Mouse (Mus musculus) CD4-positive helper T cell, adult 2 months (primary cell): Measurements from ENCODE around the gene Plppr2.

Experiments
- DNase-seq: peaks from one replicate; pipeline ENCODE4 v3.0.0-alpha.2; 2012; ENCODE audit warnings: low read depth, missing footprints, low spot score

Gene Plppr2

DNA sequence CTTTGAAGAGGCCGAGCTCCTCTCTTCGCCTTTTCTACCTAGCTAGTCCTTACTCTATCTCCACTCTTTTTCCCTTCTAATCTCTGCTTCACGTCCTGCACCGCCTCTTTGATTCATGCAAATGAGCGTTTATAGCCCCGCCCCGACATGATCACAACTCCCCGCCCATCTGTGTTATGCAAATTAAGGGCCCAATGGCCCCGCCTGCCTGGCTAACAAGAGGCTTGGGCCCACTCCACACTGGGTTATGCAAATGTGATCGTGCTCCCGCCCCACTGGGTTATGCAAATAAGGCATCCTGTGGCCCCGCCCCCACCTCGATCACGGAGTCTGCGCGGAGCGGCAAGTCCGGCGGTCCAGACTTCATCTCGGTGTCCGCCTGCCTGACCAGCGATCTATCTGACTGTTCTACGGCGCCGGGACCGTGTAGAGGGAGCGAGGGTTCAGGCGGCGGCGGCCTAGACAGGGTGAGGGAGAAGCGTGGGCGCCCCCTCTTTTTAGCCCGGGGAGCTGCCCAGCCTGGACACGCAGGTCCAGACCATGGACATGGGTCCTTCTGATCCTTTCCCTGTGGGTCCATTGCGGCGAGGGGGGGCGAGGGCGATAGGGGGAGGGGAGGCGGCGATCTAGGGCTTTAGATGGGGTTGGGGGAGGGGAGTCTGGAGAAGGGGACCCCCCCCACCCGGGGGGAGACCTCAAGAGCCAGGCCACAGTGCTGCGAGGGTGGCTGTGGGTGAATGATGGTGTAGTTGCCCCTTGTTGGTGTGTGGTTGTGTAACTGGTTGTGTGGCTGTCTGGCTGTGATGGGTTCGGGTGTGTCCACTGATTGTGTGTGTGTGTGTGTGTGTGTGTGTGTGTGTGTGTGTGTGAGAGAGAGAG, at the start of gene Plppr2:
Plppr2 (plus strand) TSS at position 342 of the 879 bp plus-strand sequence.
- peak; percentile 89 for DNase-seq

DNA sequence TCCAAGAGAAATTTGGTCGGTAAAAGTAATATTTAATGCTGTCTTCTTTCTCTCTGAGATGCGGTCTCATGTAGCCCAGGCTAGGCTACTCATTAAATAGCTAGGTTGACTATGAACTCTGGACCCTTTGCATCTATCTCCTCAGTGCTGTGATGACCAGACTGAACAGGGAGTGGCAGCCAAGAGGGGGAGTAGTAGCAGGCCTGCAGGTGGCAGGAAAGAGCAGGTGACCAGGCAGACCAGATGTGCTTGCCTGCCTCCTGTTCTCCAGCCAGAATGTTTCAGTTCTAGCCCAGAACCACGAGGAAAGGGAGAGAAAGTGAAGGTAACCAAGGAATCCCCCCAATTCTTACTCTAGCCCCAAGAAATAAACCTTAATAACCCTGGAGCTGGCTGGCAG, 47.6 kb upstream of the Plppr2 start:
- DNase-seq = peak; percentile 10

DNA sequence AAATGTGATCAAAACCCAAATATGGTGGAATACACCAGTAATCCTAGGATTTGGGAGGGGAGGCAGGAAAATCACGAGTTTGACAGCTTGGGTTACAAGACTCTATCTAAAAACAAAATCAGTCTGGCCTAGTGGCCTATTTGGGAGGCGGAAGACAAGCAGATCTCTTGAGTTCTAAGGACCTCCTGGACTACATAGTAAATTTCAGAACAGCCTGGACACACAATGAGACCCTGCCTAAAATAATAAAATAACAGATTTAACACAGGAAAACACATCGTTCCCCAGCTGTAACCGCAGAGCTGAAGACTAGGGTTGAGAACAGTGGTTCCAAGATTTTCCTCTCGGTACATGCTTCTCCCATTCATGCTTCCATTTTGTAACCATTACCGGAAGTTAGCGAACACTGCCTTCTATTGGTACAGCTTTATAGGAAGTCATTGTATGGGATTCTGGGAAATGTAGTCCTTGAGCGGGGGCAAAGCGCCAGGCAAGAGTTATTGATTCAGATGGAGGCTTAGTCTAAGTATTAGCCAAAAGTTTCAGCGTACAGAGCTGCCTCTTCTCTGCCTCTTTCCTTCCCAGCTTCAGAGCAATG, 35.5 kb upstream of the Plppr2 start:
- DNase-seq = peak; percentile 78

DNA sequence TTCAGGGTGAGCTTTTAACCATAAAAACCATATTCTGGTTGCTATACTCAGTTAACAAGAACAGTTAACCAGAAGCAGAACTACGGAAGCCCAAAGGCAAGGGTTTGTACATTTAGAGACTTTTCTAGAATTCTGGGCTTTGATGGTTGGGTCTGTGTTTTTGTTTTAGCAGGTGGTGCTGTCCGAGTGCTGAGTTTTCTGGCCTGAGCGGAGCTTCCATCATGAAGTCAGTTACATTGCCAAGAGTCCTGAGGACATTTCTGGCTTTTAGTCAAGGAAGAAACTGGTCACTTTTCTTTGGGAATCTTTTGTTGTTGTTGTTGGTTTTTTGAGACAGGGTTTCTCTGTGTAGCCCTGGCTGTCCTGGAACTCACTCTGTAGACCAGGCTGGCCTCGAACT, 32.8 kb upstream of the Plppr2 start:
- DNase-seq = no peak

DNA sequence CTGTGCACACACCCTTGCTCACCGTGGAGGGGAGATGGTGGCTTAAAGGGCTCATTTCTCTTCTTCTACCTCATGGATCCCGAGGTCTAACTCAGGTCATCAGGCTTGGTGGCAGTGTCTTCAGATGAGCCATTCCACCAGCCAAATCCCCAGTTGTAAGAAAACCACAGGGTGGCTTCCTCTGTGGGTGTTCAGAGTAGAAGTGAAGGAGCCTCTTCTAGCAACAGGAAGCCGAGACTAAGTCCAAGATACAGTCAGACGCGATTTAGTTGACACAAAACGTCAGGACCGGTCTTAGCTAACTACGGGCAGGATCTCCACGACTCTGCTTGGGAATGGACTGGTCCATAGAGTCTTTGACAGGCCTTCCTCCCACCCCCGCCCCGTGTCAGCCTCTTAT, 28.6 kb upstream of the Plppr2 start:
- DNase-seq = peak; percentile 30

DNA sequence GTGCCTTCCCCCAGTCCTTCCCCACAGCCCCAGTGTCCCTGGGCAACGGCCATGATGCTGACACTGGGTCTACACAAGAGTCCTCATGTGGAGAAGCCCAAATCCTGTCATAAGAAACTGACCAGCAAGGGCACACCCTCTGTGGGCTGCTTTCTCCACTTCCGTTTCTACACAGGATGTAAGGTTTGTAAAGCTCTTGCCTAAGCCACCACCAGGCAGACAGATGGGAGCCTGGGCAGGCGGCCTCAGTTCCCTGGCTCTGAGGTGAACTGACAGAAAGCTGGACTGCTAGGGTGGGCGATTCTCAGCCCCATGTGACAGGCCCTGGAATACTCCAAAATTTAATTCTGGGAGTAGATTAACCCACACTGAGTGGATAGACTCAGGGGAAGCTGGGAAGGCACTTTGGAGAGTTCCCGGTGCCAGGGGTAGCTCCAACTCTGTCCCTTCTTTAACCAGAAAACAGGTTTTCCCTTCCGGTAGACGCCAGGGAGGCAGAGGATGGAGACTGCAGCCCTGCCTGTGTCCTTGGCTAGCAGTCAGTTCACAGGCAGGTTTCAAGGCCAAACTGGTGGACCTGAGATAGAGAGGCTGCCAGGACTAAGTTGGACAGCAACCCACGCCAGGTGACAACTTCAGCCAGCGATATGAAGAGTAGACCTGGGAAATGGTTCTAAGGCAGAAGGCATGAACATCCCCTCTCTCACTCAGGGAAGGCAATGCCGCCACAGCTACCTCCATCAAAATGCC, 27.2 kb upstream of the Plppr2 start:
- peak; percentile 26 for DNase-seq

DNA sequence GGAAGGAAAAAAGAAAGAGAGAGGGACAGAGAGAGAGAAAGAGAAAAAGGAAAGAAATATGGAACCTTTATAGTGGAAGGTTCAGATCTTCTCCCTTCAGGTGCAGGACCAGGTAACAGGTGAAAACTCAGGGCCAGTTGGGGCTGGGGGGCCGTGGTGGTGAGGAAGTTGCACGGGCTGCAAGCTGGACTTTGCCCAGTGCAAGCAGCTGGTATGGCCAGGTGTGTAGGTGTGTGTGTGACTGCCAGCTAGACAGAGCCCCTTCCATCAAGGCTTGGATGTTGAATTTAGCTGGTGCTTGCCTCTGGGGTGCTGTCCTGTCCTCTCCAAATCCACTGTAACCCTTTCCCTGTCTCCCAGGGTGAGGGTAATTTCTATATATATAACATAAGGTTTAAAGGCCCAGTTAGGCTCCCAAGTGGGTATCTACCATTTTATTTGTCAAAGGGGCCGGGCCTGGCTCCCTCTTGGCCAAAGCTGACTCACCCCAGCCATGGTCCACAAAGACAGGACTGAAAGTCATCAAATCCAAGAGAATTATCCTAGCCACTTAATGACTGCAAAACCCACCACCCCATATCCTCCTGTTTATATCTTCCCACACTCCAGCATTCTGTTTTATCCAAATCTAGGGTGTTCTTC, 19.9 kb upstream of the Plppr2 start:
- no peak for DNase-seq

DNA sequence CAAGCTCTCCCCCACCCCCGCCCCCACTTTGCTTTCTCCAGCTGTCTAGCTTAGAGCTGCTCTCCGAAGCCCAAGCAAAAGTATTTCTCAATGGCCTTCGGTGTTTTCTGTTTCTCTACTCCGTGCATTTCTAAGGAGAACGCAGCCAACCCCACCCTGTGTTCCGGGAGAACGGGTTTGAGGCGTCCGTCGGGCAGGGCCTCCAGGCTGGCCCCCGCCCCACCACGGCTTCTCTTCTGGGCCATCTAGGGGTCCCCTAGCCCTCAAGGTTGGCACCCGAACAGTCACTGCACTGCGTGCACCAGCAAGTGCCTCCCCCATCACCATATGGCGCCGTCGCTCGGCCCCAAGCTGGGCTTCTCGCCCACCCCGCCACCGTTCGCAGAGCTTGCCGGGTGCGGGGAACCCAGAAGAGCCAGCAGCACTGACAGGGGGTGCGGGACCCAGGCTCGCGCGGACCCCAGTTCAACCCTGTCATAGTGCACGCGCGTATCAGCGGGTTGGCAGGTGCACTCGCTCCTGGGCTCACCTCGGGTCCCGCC, 19.3 kb upstream of the Plppr2 start:
- no peak for DNase-seq

DNA sequence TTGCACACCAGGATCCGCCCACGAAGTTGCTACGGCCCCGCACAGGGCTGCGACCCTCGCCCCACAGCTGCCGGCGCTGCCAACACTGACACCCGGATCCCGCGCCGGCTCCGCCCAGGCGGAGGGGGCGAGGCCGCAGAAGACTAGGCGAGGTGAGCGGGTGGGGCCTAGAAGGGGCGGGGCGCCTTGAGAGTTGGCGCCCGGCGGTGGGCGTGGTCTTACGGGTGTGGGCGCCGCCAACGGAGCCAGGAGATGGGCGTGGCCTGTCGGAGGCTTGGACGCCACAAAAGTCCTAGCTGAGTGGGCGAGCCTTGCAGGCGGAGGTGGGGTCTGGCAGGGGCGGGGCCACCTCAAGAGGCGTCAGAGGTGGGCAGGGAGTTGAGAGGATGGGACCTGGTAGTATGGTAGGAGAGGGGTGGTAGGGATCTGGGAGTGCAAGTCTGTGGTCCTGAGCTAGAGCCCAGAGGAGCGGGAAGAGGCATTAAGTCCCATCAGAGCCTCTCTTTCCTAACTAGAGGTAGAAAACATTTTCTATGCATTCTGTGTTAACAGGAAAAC, 18.7 kb upstream of the Plppr2 start, which contains the start of gene Rab3d:
Rab3d (minus strand) TSS at position 158 of the 558 bp plus-strand sequence.
- DNase-seq = peak; percentile 95

DNA sequence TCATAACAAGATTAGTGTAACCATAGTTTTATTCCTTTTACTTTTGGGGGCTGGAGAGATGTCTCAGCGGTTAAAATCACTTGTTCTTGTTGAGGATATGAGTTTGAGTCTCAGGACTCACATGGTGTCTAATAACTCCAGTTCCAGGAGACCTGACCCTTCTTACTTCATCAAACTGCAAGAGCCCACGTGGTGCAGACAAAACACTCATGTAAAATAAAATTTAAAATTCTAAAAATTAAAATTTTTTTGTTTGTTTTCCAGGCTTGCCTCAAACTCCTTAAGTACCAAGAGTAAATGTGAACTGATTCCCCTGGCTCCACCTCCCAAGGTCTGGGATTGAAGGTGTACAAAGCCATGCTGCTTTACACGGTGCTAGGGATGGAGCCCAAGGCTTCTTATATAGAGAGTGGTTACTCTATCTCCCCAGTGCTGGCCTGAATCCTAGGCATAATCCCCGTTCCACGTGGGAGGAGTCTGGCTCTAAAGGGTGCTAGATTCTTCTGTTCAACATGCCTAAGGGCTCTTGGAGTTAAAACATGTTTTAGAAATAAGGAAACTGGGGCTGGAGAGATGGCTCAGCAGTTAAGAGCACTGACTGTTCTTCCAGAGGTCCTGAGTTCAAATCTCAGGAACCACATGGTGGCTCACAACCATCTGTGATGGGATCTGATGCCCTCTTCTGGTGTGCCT, 18.0 kb upstream of the Plppr2 start:
- DNase-seq = no peak

DNA sequence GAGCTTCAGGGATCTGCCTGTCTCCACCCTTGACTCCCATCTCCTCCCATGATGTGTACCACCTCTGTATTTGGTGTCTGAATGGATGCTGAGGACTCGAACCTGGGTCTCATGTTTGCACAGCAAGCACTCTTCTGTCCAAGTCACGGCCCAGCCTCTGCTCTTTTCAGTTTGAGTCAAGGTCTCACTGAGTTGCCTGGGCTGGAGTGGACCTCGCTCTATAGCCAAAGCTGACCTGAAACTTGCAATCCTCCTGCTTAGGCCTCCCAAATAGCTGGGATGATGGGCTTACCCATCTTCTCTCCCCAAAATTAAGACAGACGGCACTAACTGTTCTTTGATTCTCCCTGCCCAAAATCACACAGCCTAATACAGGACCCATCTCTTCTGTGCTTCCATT, 13.8 kb upstream of the Plppr2 start:
- DNase-seq = no peak

DNA sequence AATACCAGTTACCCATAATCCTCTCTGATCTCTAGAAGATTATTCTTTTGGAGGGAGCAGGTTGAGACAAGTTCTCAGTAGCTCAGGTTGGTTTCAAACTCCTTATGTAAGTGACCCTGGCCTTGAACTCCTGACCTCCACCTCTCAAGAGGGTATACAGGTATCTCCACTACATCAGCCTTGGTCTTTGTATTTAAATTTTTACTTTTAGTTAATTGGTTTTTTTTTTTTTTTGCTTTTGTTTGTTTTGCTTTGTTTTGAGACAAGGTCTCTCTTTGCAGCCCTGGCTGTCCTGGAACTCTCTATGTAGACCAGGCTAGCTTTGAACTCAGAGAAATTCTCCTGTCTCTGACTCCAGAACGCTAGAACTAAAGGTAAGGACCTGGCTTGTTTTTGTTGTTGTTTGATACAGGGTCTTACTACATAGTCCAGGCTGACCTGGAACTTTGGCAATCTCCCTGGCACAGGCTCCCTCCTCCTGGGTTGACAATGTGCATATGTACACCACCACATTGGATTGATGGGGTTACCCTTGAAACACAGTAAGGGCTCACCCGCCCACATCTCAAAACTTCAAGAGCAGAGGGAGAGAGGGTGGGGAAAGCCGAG, 13.2 kb upstream of the Plppr2 start:
- DNase-seq = no peak

DNA sequence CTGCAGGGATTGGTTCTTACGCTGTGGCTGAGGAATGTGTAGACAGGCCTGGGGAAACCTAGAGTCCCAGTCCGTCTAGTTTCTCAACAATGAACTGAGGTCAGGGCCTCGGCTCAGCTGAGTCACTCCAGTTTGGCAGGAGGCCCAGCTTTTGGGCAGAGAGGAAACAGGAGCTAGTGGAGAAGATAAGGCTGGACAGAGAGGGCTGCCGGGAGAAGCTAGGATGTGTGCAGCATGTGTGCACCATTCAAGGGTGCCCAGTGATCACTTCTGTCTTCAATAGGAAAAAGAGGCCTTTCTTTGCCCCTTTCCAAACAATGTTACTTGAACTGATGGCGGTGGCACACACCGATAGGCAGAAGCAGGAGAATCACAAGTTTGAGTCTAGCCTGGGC, 12.7 kb upstream of the Plppr2 start:
- no peak for DNase-seq

DNA sequence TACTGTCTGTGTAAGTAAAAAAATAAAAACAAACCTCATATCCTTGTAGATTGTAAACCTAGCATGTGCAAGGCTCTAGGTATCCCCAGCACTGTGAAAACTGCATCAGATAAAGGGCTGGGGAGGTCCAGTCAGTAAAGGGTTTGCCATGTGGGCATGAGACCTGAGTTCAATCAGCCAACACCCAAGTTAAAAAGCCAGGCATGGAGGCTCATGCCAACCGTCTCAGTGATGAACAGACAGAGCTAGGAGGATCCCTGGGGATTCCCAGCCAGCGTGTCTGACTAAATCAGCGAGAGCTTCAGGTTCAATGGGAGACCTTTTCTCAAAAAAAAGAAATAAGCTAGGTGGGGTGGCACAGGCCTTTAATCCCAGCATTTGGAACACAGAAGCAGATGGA, 11.8 kb upstream of the Plppr2 start:
- DNase-seq = no peak

DNA sequence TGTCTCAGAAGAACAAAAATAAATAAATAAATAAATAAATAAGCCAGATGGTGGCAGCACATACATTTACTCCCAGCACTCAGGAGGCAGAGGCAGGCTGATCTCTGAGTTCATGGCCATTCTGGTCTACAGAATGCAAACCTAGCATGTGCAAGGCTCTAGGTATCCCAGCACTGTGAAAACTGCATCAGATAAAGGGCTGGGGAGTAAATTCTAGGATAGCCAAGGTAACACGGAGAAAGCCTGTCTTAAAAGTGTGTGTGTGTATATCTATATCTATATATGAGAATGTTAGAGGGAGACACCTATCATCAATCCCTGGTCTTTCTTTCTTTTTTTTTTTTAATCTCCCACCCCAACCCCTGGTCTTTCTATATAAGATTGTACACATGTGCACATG, 11.3 kb upstream of the Plppr2 start:
- DNase-seq = no peak

DNA sequence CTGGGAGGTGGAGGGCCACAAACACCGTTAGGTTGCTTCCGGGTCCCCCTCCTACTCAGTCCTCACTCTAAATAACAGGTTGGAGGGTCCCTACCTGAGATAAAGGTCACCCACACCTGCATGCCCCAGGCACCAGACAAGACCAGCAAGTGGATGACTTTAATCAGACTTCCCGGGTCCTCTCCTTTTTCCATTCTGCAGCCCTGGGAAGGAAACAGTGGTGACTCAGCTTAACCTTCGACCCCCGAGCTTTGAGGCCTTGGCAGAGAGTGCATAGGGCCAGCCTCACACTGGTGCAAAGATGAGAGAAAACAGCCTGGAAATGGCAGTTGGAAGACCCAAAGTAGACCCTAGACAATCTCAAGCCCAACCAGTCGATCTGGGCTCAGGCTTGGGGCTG, 10.7 kb upstream of the Plppr2 start:
- no peak for DNase-seq

DNA sequence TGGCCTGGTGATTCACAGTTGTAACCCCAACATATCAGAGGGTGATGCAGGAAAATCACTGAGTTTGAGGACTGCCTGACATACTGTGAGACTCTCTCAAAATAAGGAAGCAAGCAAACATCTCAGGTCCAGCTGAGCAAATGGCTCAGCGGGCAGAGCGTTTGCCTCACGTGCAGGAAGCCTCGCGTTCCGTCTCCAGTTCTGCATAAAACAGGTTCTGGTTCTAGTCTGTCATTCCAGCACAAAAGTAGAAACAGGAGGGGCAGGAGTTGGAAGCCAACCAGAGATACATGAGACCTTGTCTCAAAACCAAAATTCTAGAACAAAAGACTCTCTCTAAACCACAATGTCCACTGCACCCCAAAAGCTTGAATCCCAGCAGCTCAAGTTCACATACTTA, 10.0 kb upstream of the Plppr2 start:
- DNase-seq = no peak

DNA sequence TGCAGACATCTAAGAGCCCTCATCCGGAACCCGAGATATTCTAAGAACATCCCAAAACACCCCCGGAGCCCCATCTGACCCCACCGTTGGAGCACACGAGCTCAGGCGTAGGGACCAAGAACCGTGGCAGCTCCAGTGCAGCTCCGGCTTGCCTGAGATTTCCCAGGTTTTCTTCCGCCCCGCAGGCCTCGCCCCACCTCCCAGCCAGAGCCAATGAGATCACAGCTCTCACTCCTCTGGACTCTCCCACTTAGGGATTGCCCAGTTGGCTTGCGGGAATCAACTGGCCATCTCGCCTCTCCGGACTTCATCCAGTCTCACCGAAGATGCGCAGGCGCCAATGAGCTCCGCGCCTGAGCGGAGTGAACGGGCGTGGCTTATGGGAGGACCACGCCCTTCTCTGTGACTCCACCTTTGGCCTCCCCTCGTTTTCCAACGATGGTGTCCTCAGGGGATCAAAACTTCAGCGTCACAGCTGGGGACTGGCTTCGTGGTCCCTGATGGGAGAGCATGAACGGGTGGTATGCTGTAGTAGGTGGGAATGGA, 9.6 kb upstream of the Plppr2 start, which contains the start of the genes Ccdc159 and Tmem205:
Ccdc159 (plus strand) TSS at position 264 of the 546 bp plus-strand sequence.
Tmem205 (minus strand) TSS at position 349 of the 546 bp plus-strand sequence.
- peak; percentile 53 for DNase-seq

DNA sequence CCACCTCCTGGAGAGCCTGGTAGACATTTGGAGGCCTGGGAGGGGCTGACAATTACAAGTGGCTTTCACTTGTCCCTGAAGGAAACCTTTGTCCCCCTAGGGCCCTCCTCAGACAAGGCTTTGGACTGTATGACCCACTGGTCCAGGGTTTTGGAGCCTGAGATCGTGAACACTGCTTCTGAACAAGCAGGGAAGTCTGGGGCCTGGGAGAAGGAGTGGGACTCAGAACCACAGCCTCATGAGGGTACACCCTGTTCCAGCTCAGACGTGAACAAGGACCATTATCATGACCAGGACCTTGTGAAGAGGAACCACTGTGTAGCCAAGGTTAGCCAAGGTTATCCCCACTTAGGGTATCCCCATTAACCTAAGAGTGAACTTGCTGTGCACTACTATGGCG, 7.6 kb upstream of the Plppr2 start:
- DNase-seq = no peak

DNA sequence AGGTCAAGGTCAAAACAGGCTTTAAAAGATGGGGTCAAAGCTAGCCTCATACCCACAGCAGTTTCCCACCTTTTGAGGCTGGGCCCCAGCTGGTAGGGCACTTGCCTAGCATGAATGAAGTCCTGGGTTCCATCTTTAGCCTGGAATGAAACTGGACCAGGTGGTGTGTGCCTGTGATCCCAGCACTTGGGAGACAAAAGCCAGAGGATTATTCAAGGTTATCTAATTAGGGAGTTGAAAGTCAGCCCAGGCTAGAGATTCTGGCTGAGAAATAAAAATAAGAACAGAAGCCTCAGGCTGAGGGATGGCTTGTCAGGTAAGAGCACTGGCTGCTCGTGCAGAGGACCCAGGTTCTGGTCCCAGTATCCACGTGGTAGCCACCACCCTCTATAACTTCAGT, 4.8 kb upstream of the Plppr2 start:
- no peak for DNase-seq
